Mouse (Mus musculus) heart, postnatal 0 days (tissue): ENCODE measurements around the gene Tcn2. TPM values are rescaled to one million over a fixed set of nuclear protein-coding genes. Genes with fewer than 3 reads are reported as not detected.
"Not testable (repeated sequence)": the region's sequence is repeated elsewhere in the genome, so short reads cannot be mapped to it uniquely, and the experiment has no call there.

Experiments used
- ATAC-seq: fragments of 200-750 bp; cut with Nextera tagmentation; 2 replicates; pipeline ENCODE4 v1.8.0; 2017; ENCODE audit warnings: low read depth, moderate number of reproducible peaks, moderate library complexity; ENCODE audit not compliant: insufficient read depth
- DNase-seq: peaks from one replicate; pipeline ENCODE4 v3.0.0-alpha.2; 2016; ENCODE audit warnings: low spot score
- H3K27ac ChIP-seq: fragments of 300-500 bp; sonication (generic); 2 replicates; pipeline ENCODE4 v1.5.1; 2014; ENCODE audit warnings: low read depth, mild to moderate bottlenecking
- H3K27me3 ChIP-seq: fragments of 300-500 bp; sonication (generic); 2 replicates; pipeline ENCODE4 v1.6.1; 2014; ENCODE audit warnings: low read length, mixed read lengths; ENCODE audit not compliant: control insufficient read depth, insufficient read depth
- H3K36me3 ChIP-seq: fragments of 300-500 bp; sonication (generic); replicated peaks from 2 replicates; pipeline ENCODE4 v1.6.1; 2014; ENCODE audit warnings: low read length, mixed read lengths; ENCODE audit not compliant: control insufficient read depth, insufficient read depth
- H3K4me1 ChIP-seq: fragments of 300-500 bp; sonication (generic); 2 replicates; pipeline ENCODE4 v1.6.1; 2014; ENCODE audit warnings: antibody characterized with exemption; ENCODE audit not compliant: control insufficient read depth, insufficient read depth
- H3K4me2 ChIP-seq: fragments of 300-500 bp; sonication (generic); 2 replicates; pipeline ENCODE4 v1.6.1; 2014; ENCODE audit warnings: low read depth, mild to moderate bottlenecking, low read length, moderate library complexity
- H3K4me3 ChIP-seq: fragments of 300-500 bp; sonication (generic); 2 replicates; pipeline ENCODE4 v1.5.1; 2014; ENCODE audit warnings: low read depth, low read length
- H3K9ac ChIP-seq: fragments of 300-500 bp; sonication (generic); replicated peaks from 2 replicates; pipeline ENCODE4 v1.6.1; 2014; ENCODE audit warnings: low read depth, low read length, mixed read lengths
- H3K9me3 ChIP-seq: fragments of 300-500 bp; sonication (generic); replicated peaks from 2 replicates; pipeline ENCODE4 v1.6.1; 2016; ENCODE audit warnings: low read length; ENCODE audit not compliant: control insufficient read depth
- CTCF ChIP-seq: IDR thresholded peaks from 2 replicates; pipeline ENCODE4 v1.5.1; 2016; ENCODE audit warnings: antibody characterized with exemption, control low read depth, low read depth
- EP300 ChIP-seq: IDR thresholded peaks from 2 replicates; pipeline ENCODE4 v1.6.1; 2016; ENCODE audit warnings: antibody characterized with exemption, low read depth
- WGBS: fragments of 180-500 bp; shearing (Covaris S2); extraction: QIAGEN DNeasy Blood & Tissue Kit; methylation state at CpG from one replicate; pipeline ENCODE4 v1.1.7; 2014; 5-methylcytosine and 5-hydroxymethylcytosine counted together
- polyA plus RNA-seq: library from polyadenylated mRNA; unstranded; fragments of >200 nt; fragmentation: Nextera tagmentation; extraction: Ambion mirVana; gene quantifications from 2 replicates; pipeline ENCODE4 v1.2.1, GENCODE M21; 2015
- total RNA-seq: library from RNA; depleted of rRNA; stranded (reverse); fragments of >200 nt; gene quantifications from 2 replicates; pipeline ENCODE4 v1.2.3, GENCODE M21; 2014; ENCODE audit warnings: low replicate concordance

Tcn2 gene
- total and polyA plus RNA-seq, 2 experiments from 2014 or later, result 67.2 to 113 TPM

DNA sequence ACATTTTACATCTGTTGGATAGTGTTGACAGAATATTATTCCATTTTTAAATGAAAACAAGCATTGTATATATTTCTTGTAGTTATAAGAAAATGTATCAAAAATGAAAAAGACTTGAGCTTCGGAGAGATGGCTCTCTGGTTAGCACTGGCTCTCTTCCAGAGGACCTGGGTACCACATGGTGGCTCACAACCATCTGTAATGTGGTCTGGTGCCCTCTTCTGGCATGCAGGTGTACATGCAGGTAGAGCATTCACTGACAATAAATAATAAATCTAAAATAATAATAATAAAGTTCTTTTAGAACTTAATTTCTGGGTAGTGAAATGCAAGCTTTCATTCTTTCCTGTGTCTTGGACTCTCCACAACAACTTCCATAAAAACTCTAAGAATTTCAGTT, 13.2 kb downstream of the Tcn2 start:
- no peaks in the 10 kb centered on the region for H3K9me3 ChIP-seq
- no peaks in the 10 kb centered on the region for H3K27me3 ChIP-seq
- H3K9ac ChIP-seq, result no peak overlapping the region
- H3K4me2 ChIP-seq, result no peak overlapping the region
- WGBS, result 55% methylated on average over 1 of the region's 1 CpGs
- H3K27ac ChIP-seq, result no peak overlapping the region
- H3K36me3 ChIP-seq, result peaks cover 23% of the 10 kb centered on the region
- peak; percentile 39 for TF ChIP-seq CTCF
- TF ChIP-seq EP300, result no peak
- no peak for DNase-seq
- peaks cover 4% of the 10 kb centered on the region; the same call in 1 of the 2 replicates for H3K4me1 ChIP-seq
- no peak for ATAC-seq
- H3K4me3 ChIP-seq, result no peak overlapping the region

- WGBS, result under 1% methylated on average over 27 of the region's 28 CpGs
- peak; percentile 44 for ATAC-seq
Measured at GRCm38 (mm10) chr11:3914109-3914840, 17.7 kb downstream of the Tcn2 start, which contains the start of gene Slc35e4. Gene Slc35e4, minus strand, starts transcription at chr11:3914664.

DNA sequence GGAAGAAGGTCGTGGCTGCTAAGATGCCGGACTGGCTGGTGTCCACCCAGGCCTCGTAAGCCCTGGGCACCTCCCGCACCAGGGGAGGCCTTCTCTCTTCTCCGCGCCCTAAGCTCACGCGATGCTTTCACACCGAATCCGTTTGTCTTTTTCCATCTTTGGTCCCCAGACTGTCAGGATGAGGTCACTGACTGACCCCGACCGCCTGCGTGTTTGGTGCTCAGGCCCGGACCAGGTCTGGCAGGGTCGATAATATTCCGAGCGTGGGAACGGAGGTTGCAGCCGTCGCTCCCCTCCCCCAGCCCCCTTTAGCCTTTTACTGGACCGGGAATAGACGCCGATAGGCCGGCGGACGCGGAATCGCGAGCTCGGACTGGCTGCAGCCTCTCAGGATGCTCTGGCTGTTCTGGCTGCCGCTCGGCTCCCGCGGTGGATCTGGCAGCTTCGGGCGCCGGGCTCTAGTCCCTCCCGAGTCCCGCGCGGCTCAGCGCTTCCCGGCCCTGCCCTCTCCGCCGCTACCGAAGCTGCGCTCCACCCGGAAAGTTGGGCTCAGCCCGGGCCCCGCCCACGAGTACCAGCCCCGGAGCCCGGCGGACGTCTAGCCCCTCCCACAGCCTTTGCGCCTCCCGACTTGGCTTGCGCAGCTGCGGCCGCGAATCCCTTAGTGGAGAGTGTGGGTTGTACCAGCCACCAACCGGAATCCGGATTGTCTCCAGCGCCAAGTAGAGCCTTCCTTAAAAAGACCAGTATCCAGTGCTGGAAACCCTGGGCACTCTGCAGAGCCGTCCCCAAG, 18.4 kb downstream of the Tcn2 start:
- peak; percentile 75 for DNase-seq
- H3K4me1 ChIP-seq, result peaks cover 26% of the 10 kb centered on the region
- H3K9ac ChIP-seq, result peak overlapping the region; percentile 58
- H3K27me3 ChIP-seq, result no peaks in the 10 kb centered on the region
- H3K36me3 ChIP-seq, result no peaks in the 10 kb centered on the region
- peak overlapping the region; percentile 57 for H3K27ac ChIP-seq
- WGBS, result under 1% methylated on average over 63 of the region's 65 CpGs
- ATAC-seq, result peak; percentile 86
- TF ChIP-seq EP300 (no peak), CTCF (no peak)
- no peaks in the 10 kb centered on the region for H3K9me3 ChIP-seq
- H3K4me2 ChIP-seq, result peak overlapping the region; percentile 88
- H3K4me3 ChIP-seq, result peak overlapping the region; percentile 59

More at GRCm38 (mm10) chr11:3914109-3914840, 17.7 kb downstream of the Tcn2 start, which contains the start of gene Slc35e4:
- peak within 1 kb of the TSS; percentile 57 for H3K27ac ChIP-seq
- DNase-seq, result peak; percentile 77
- H3K4me3 ChIP-seq, result peak within 1 kb of the TSS; percentile 59
- H3K36me3 ChIP-seq, result no peaks in the 10 kb centered on the region
- H3K4me2 ChIP-seq, result peak within 1 kb of the TSS; percentile 88
- H3K9me3 ChIP-seq, result no peaks in the 10 kb centered on the region
- no peak for TF ChIP-seq EP300
- TF ChIP-seq CTCF, result peak; percentile 85
- peaks cover 26% of the 10 kb centered on the region for H3K4me1 ChIP-seq
- peak within 1 kb of the TSS; percentile 58 for H3K9ac ChIP-seq
- no peaks in the 10 kb centered on the region for H3K27me3 ChIP-seq

DNA sequence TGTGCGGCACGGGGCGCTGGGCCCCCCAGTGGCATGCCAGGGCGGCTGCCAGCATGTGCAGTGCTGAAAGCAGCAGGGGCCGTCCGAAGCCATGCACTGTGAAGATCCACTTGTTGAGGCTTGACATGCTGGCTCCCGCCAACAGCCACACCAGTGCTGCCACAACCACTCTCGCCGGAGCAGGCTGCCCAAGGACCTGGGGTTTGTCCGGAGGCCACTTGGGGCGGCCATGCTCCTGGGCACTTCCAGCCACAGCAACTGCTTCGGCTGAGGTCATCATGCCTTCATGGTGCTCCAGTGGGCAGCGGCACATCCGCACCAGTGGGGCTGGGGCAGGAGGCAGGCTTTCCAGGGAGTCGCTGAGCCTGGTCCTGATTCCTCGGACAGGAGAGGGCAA, 19.1 kb downstream of the Tcn2 start:
- Histone ChIP-seq H3K4me2 (peak overlapping the region; percentile 88), H3K9ac (peak overlapping the region; percentile 58), H3K27ac (no peak overlapping the region), H3K36me3 (no peaks in the 10 kb centered on the region), H3K4me1 (peaks cover 26% of the 10 kb centered on the region), H3K27me3 (no peaks in the 10 kb centered on the region), H3K4me3 (peak overlapping the region; percentile 59), H3K9me3 (no peaks in the 10 kb centered on the region)
- ATAC-seq (no peak; the same call in 1 of the 2 replicates), DNase-seq (no peak)
- TF ChIP-seq CTCF (no peak), EP300 (no peak)
- WGBS, result 5% methylated on average over 16 of the region's 16 CpGs

GRCm38 (mm10) chr11:3912100-3912874, 19.7 kb downstream of the Tcn2 start:
- peak overlapping the region; percentile 88 for H3K4me2 ChIP-seq

DNA sequence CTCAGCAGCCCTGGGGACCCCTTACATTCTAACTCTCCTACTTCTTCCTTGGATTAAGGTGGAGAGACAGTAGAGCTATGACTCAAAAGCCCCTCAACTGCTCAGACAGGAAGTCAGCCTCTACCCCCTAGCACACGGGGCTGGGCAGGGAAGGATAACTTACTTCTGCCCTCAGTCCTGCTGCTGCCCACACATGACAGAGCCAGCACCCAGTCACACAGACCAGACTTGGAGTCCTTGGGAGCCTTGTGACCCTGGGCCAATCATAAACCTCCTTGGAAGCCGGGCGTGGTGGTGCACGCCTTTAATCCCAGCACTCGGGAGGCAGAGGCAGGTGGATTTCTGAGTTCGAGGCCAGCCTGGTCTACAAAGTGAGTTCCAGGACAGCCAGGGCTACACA, 20.5 kb downstream of the Tcn2 start:
- not testable (repeated sequence) for H3K27me3 ChIP-seq, H3K36me3 ChIP-seq, ATAC-seq, H3K9me3 ChIP-seq, H3K4me3 ChIP-seq, H3K9ac ChIP-seq, DNase-seq
- H3K4me1 ChIP-seq, result peaks cover 26% of the 10 kb centered on the region
- WGBS, result 81% methylated on average over 6 of the region's 6 CpGs
- 0 out of 2 replicates have a peak overlapping the region, but pooled peaks have one; percentile 17 for H3K27ac ChIP-seq
- 0 out of 2 replicates have a peak overlapping the region, but pooled peaks have one; percentile 14 for H3K4me2 ChIP-seq

More at GRCm38 (mm10) chr11:3912100-3912874, 19.7 kb downstream of the Tcn2 start:
- 19% methylated on average over 19 of the region's 19 CpGs for WGBS
- Histone ChIP-seq H3K36me3 (peaks cover 5% of the 10 kb centered on the region; the same call in 1 of the 2 replicates), H3K4me1 (peaks cover 26% of the 10 kb centered on the region), H3K27me3 (no peaks in the 10 kb centered on the region), H3K9me3 (no peaks in the 10 kb centered on the region), H3K27ac (no peak overlapping the region), H3K4me3 (peak overlapping the region; percentile 59), H3K9ac (peak overlapping the region; percentile 58; the same call in 1 of the 2 replicates)
- DNase-seq (no peak), ATAC-seq (no peak)
- TF ChIP-seq CTCF, result no peak
- TF ChIP-seq EP300, result no peak
